Mouse (Mus musculus) hindbrain, embryonic 10.5 days (tissue): Measurements from ENCODE around the gene Lman2. TPM values are rescaled to one million over a fixed set of nuclear protein-coding genes. Genes with fewer than 3 reads are reported as not detected.

ENCODE experiments used
- DNase-seq: peaks from one replicate; pipeline ENCODE4 v3.0.0-alpha.2; 2017; ENCODE audit warnings: low spot score
- H3K27ac ChIP-seq: fragments of 300-500 bp; sonication (generic); 2 replicates; pipeline ENCODE4 v1.5.1; 2016; ENCODE audit warnings: mild to moderate bottlenecking, moderate library complexity
- H3K27me3 ChIP-seq: fragments of 300-500 bp; sonication (generic); 2 replicates; pipeline ENCODE4 v1.6.1; 2016; ENCODE audit warnings: mild to moderate bottlenecking; ENCODE audit not compliant: poor library complexity, insufficient read depth, severe bottlenecking
- H3K36me3 ChIP-seq: fragments of 300-500 bp; sonication (generic); 2 replicates; pipeline ENCODE4 v1.6.1; 2016; ENCODE audit warnings: mild to moderate bottlenecking, moderate library complexity
- H3K4me1 ChIP-seq: fragments of 300-500 bp; sonication (generic); replicated peaks from 2 replicates; pipeline ENCODE4 v1.6.1; 2016; ENCODE audit warnings: mild to moderate bottlenecking
- H3K4me3 ChIP-seq: fragments of 300-500 bp; sonication (generic); 2 replicates; pipeline ENCODE4 v1.5.1; 2016; ENCODE audit warnings: mild to moderate bottlenecking, moderate library complexity
- H3K9me3 ChIP-seq: fragments of 300-500 bp; sonication (generic); 2 replicates; pipeline ENCODE4 v1.6.1; 2016; ENCODE audit warnings: mild to moderate bottlenecking, moderate library complexity
- WGBS: fragments of 180-500 bp; shearing (Covaris S2); methylation state at CpG from one replicate; pipeline ENCODE4 v1.1.7; 2016; 5-methylcytosine and 5-hydroxymethylcytosine counted together
- polyA plus RNA-seq: library from polyadenylated mRNA; unstranded; fragments of >200 nt; fragmentation: Nextera tagmentation; extraction: Ambion mirVana; gene quantifications from 2 replicates; pipeline ENCODE4 v1.2.1, GENCODE M21; 2016

Gene Lman2
- polyA plus RNA-seq, 1 experiment from 2014 or later = 95.2 TPM

- H3K27me3 ChIP-seq = no peaks in the 10 kb centered on the region
Observed at GRCm38 (mm10) chr13:55392933-55393332, 30.4 kb upstream of the Lman2 start.

DNA sequence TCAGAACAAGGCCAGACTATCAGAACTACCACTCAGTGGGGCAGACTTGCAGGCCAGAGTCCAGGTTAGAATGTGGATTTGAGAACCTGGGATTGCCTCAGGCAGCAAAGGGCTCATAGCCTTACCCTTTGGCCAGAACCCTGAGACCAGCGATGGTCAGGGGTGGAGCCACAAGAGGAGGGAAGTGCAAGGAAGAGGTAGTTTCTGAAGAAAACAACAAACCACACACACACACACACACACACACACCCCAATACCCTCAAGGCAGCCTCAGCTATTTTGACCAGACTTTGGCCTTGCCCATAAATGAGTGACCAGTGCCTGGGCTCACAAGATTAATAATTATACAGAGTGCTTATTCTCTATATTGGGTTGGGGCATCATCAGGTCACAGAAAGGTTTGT, 29.0 kb upstream of the Lman2 start:
- Histone ChIP-seq H3K4me3 (no peak overlapping the region), H3K9me3 (no peaks in the 10 kb centered on the region), H3K27ac (no peak overlapping the region), H3K4me1 (no peaks in the 10 kb centered on the region), H3K27me3 (no peaks in the 10 kb centered on the region), H3K36me3 (no peaks in the 10 kb centered on the region)
- no peak for DNase-seq
- WGBS = 74% methylated on average over 1 of the region's 1 CpGs

More at GRCm38 (mm10) chr13:55392933-55393332, 30.4 kb upstream of the Lman2 start:
- no peak overlapping the region for H3K4me3 ChIP-seq
- no peaks in the 10 kb centered on the region for H3K36me3 ChIP-seq
- no peak for DNase-seq
- H3K9me3 ChIP-seq = no peaks in the 10 kb centered on the region
- WGBS = 70% methylated on average over 4 of the region's 4 CpGs
- H3K27ac ChIP-seq = no peak overlapping the region
- no peaks in the 10 kb centered on the region for H3K4me1 ChIP-seq

DNA sequence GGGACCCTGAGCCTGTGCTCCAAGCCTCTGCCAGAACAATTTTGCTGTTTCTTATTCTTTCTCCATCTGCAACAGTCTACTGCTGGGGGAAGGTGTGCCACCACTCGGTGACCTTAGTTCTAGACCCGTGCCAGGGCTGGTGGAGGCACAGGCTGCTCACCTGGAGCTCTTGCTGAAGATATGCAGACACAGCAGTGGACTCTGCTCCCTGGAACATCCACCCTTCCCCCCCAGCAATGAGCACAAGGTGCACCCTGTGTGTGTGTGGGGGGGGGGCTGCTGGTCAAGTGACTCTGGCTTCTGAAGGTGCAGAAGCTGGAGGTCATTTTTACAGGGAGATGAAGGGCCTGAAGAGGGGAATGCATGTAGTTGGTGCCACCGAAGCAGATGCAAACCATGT, 28.1 kb upstream of the Lman2 start:
- DNase-seq = no peak
- H3K27ac ChIP-seq = no peak overlapping the region

GRCm38 (mm10) chr13:55381790-55382189, 19.2 kb upstream of the Lman2 start:
- DNase-seq = no peak
- H3K27me3 ChIP-seq = peaks cover 72% of the 10 kb centered on the region
- 86% methylated on average over 4 of the region's 4 CpGs for WGBS
- no peak overlapping the region for H3K4me3 ChIP-seq
- peaks cover 12% of the 10 kb centered on the region for H3K4me1 ChIP-seq
- no peaks in the 10 kb centered on the region for H3K36me3 ChIP-seq
- no peaks in the 10 kb centered on the region for H3K9me3 ChIP-seq
- no peak overlapping the region for H3K27ac ChIP-seq

More for the DNA sequence above, 28.1 kb upstream of the Lman2 start:
- 88% methylated on average over 3 of the region's 3 CpGs for WGBS
- Histone ChIP-seq H3K4me1 (no peaks in the 10 kb centered on the region), H3K36me3 (no peaks in the 10 kb centered on the region), H3K9me3 (no peaks in the 10 kb centered on the region), H3K4me3 (no peak overlapping the region), H3K27me3 (no peaks in the 10 kb centered on the region)

DNA sequence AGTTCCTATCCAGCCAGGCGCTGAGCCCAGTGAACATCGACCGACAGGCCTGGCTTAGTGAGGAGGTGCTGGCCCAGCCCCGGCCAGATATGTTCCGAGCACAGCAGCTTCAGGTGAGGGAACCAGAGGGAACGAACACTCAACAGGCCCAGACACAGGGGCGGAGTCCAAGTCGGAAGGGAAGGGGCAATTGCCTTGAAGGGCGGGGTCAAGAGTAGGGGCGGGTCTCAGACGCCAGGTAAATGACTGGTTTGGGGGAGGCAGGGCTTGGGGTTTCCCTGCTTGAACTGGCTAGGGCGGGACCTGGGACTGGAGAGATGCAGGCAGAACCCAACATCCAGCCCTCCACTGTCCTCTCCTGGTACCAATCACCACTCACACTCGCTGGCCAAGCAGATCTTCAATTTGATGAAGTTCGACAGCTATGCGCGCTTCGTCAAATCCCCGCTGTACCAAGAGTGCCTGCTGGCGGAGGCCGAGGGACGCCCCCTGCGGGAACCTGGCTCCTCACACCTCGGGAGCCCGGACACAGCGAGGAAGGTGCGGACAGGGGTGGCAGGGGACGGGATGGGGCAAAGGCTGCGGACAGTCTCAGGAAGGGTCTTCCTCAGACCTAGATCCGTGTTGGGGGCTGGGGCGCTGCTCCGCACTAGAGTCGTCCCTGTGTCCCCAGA, 16.5 kb upstream of the Lman2 start:
- peaks cover 12% of the 10 kb centered on the region for H3K4me1 ChIP-seq
- peak; percentile 21 for DNase-seq
- peak overlapping the region; percentile 33 for H3K4me3 ChIP-seq
- no peaks in the 10 kb centered on the region for H3K9me3 ChIP-seq
- no peaks in the 10 kb centered on the region for H3K36me3 ChIP-seq
- no peak overlapping the region for H3K27ac ChIP-seq
- H3K27me3 ChIP-seq = peaks cover 81% of the 10 kb centered on the region
- WGBS = 5% methylated on average over 32 of the region's 32 CpGs

DNA sequence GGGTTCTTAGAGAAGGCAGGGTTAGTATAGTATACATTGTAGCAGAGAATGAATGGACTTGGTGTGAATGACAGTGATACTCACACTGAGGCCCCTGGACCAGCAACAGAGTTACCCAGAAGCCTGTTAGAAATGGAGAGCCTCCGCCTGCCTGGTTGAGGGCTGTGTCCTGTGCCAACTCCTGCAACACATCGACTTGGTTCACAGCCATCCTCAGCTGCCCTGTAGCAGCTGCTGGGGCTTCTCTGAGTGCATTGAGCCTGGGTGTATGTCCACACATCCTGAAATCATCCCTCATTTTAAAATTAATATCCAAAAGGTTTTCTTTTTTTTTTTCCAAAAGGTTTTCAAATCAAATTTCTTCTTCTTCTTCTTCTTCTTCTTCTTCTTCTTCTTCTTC, 13.3 kb upstream of the Lman2 start:
- Histone ChIP-seq H3K27ac (no peak overlapping the region), H3K27me3 (peaks cover 68% of the 10 kb centered on the region), H3K9me3 (no peaks in the 10 kb centered on the region), H3K36me3 (no peaks in the 10 kb centered on the region), H3K4me1 (peaks cover 22% of the 10 kb centered on the region), H3K4me3 (no peak overlapping the region)
- 76% methylated on average over 2 of the region's 2 CpGs for WGBS
- DNase-seq = no peak

DNA sequence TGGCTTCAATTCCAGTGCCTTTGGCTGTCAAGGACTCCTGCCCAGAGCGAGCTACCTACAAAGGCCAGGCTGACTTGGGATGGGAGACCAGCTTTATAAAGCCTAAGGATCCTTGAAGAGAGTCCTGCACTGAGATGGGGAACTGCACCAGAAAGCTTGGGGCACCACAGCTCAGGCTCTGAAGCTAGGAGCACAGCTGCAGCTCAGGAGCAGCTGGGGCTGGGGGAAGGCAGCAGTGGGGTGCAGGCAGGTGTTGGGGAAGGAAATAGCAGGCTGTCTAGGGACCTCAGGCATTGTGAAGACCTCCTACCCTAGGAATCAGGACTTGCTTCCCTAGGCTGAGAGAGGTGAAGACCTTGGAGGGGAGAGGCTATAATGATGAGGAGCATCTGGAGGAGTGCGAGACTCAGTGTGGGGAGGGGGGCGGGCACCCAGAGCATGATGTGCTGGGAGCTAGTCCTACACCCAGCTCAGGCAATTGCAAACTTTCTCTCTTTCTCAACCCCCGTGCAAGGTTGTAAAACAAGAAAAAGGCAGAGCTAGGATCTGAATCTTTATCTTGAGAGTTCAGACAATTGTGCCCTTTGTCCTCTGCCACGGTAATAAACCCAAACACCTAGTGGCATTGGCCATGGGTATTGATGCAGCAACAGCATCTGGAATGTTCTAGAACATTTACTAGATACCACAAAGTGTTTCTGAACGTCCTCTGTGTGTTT, 11.8 kb upstream of the Lman2 start:
- WGBS = 66% methylated on average over 6 of the region's 6 CpGs
- Histone ChIP-seq H3K9me3 (no peaks in the 10 kb centered on the region), H3K4me3 (no peak overlapping the region), H3K4me1 (peaks cover 22% of the 10 kb centered on the region), H3K36me3 (no peaks in the 10 kb centered on the region), H3K27ac (no peak overlapping the region), H3K27me3 (peaks cover 55% of the 10 kb centered on the region)
- DNase-seq = no peak

- Histone ChIP-seq H3K27ac (no peak overlapping the region), H3K4me3 (no peak overlapping the region), H3K4me1 (peaks cover 13% of the 10 kb centered on the region), H3K27me3 (peaks cover 39% of the 10 kb centered on the region), H3K36me3 (no peaks in the 10 kb centered on the region), H3K9me3 (no peaks in the 10 kb centered on the region)
- WGBS = 57% methylated on average over 5 of the region's 5 CpGs
- DNase-seq = no peak
Observed at GRCm38 (mm10) chr13:55371740-55372139, 9.2 kb upstream of the Lman2 start.

- DNase-seq = no peak
- Histone ChIP-seq H3K36me3 (no peaks in the 10 kb centered on the region), H3K4me1 (peaks cover 13% of the 10 kb centered on the region), H3K27ac (peak overlapping the region; percentile 40; the same call in 1 of the 2 replicates), H3K9me3 (no peaks in the 10 kb centered on the region), H3K4me3 (no peak overlapping the region), H3K27me3 (peaks cover 34% of the 10 kb centered on the region)
- WGBS = 68% methylated on average over 8 of the region's 8 CpGs
Observed at GRCm38 (mm10) chr13:55371007-55371681, 8.6 kb upstream of the Lman2 start.

DNA sequence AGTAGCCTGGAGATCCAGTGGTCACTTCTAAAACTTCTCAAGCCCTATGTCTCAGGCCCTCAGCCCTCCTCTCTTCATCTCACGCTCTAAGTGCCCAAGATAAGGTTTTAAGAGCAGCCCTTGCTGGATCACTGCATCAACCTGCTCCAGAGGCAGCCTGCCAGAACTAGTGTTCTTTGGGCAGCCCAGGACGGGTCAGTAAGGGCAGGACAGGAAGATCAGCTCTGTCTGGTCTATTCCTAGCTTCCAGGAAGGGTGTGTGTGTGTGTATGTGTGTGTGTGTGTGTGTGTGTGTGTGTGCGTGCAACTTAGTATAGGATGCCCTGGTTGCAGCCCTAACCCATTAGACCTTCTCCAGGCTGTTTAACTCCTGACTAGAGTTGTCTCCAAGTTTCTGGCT, 7.7 kb upstream of the Lman2 start:
- Histone ChIP-seq H3K9me3 (no peaks in the 10 kb centered on the region), H3K27me3 (peaks cover 30% of the 10 kb centered on the region), H3K4me3 (no peak overlapping the region), H3K4me1 (peaks cover 13% of the 10 kb centered on the region), H3K36me3 (no peaks in the 10 kb centered on the region), H3K27ac (no peak overlapping the region)
- no peak for DNase-seq
- WGBS = 69% methylated on average over 3 of the region's 3 CpGs

- peak within 1 kb of the TSS; percentile 51; the same call in 1 of the 2 replicates for H3K27ac ChIP-seq
- peaks cover 13% of the 10 kb centered on the region for H3K4me1 ChIP-seq
- no peak for DNase-seq
- H3K36me3 ChIP-seq = no peaks in the 10 kb centered on the region
- no peak within 1 kb of the TSS for H3K4me3 ChIP-seq
- peaks cover 30% of the 10 kb centered on the region for H3K27me3 ChIP-seq
- 63% methylated on average over 13 of the region's 13 CpGs for WGBS
- no peaks in the 10 kb centered on the region for H3K9me3 ChIP-seq
Observed at GRCm38 (mm10) chr13:55369531-55370114, 7.0 kb upstream of the Lman2 start, which contains the start of gene Rgs14. Gene Rgs14 (plus strand): TSS chr13:55369732.

GRCm38 (mm10) chr13:55368401-55368800, 5.8 kb upstream of the Lman2 start:
- no peak overlapping the region for H3K27ac ChIP-seq
- no peak overlapping the region for H3K4me3 ChIP-seq
- H3K27me3 ChIP-seq = peaks cover 21% of the 10 kb centered on the region
- WGBS = 77% methylated on average over 7 of the region's 7 CpGs
- H3K36me3 ChIP-seq = no peaks in the 10 kb centered on the region
- no peaks in the 10 kb centered on the region for H3K9me3 ChIP-seq
- H3K4me1 ChIP-seq = peaks cover 13% of the 10 kb centered on the region
- DNase-seq = no peak
